Mouse (Mus musculus): Measurements from ENCODE around the gene Ints12. TPM values are rescaled to one million over a fixed set of nuclear protein-coding genes. Genes with fewer than 3 reads are reported as not detected.
A peak's percentile ranks its signal among the peaks of the same experiment; 100 is the strongest.

The Ints12 gene
- polyA plus RNA-seq (2012; rRNA removed) = 3.2 and 3.8 TPM in 2 replicates

DNA sequence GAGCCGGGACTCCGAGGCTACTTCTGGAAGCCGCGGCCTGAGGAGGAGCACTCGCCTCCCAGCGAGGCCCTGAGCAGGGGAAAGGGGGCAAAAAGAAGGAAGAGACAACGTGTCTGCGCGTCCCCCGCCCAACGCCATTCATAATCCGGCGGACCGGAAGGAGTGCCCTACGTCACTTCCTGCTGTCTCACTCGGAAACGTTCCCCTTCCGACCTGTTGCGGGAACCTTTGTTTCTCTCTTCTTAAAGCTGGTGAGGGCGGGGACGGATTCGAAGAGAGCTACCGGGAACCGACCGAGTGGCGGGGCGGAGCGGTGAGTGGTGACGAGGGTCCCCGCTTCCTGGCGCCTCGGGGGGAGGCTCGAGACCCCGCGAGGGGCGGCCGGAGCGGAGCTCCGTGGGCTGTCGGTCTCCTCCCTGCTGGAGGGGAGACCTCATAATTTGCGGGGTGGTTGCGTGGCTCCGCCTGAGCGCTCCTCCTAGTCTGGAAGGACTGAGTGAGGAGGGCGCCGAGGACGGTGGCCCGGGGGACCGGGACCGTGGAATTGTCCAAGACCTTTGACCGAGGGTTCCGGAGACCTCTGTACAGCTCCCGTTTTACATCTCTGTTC, at the start of gene Ints12, which contains the start of gene Gstcd:
TSS of gene Ints12 (plus strand) at position 177 of the 610 bp plus-strand sequence.
TSS of gene Gstcd (minus strand) at position 370 of the 610 bp plus-strand sequence.
- peak; percentile 84 to 91 for DNase-seq (ENCODE audit: low read depth in 1 of 2, low spot score in 2 of 2)
- Histone ChIP-seq H3K4me1 (ENCODE audit: control insufficient read depth, insufficient read depth, insufficient read length) (peaks cover 3% of the 10 kb centered on the region; the same call in 1 of the 2 replicates), H3K4me3 (ENCODE audit: extremely low read depth, insufficient read depth, insufficient read length) (peak within 1 kb of the TSS; percentile 95), H3K27me3 (ENCODE audit: control insufficient read depth, insufficient read depth, low read length) (no peaks in the 10 kb centered on the region), H3K27ac (ENCODE audit: insufficient read depth, low read length) (peak within 1 kb of the TSS; percentile 92), H3K36me3 (ENCODE audit: control insufficient read depth, insufficient read depth, low read length) (no peaks in the 10 kb centered on the region)
- TF ChIP-seq CTCF (IDR thresholded peaks at IDR 0.05; ENCODE audit: extremely low read depth, insufficient read depth, insufficient read length, insufficient replicate concordance) (no peak), POLR2A (IDR thresholded peaks at IDR 0.05; ENCODE audit: low read depth, low read length) (peak; percentile 73)
- WGBS = under 1% methylated on average over 51 of the region's 53 CpGs

DNA sequence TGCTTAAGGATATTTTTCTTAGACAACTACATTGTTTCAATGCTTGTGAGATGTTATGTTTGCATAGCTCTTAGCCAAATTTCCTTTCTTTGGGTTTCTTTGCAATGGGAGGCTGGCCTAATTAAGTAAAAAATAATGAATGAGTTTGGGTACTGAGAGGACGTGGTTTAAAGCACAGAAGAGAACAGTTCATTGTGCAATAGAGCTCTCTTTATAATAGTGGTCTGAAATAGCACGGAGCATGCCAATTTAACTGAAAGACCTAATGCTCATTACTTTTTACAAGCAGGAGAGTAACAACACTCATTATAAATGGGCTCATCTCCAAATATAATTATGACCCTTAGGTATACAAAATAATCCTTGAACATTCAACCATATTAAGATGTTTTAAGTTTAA, 39.6 kb upstream of the Ints12 start:
- Histone ChIP-seq H3K27me3 (ENCODE audit: control insufficient read depth, insufficient read depth, low read length) (no peaks in the 10 kb centered on the region), H3K27ac (ENCODE audit: insufficient read depth, low read length) (no peak overlapping the region), H3K36me3 (ENCODE audit: control insufficient read depth, insufficient read depth, low read length) (no peaks in the 10 kb centered on the region), H3K4me1 (ENCODE audit: control insufficient read depth, insufficient read depth, insufficient read length) (no peaks in the 10 kb centered on the region), H3K4me3 (ENCODE audit: extremely low read depth, insufficient read depth, insufficient read length) (no peak overlapping the region)
- no peak for DNase-seq (ENCODE audit: low read depth in 1 of 2, low spot score in 2 of 2)
- 91% methylated on average over 2 of the region's 2 CpGs for WGBS
- TF ChIP-seq CTCF (IDR thresholded peaks at IDR 0.05; ENCODE audit: extremely low read depth, insufficient read depth, insufficient read length, insufficient replicate concordance) = no peak
- TF ChIP-seq POLR2A (IDR thresholded peaks at IDR 0.05; ENCODE audit: low read depth, low read length) = no peak

DNA sequence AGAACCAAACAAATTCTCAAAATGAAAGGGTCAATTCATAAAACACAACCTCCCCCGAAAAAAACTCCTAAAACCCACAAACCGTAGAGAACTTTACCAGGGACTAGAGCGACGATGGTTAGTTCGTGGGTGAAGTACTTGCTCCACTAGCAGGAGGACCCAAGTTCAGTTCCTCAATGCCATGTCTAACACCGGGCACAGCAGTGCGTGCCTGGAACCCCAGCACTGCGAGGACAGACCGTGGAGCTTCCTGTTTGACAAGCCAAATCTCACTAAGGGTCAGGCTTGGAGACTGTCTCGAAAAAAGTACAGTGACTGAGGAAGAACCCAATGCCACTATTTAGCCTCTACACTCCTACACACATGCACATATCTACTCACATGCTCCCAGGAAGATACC, 16.1 kb upstream of the Ints12 start:
- no peak for DNase-seq (ENCODE audit: low read depth in 1 of 2, low spot score in 2 of 2)
- H3K27me3 ChIP-seq (ENCODE audit: control insufficient read depth, insufficient read depth, low read length) = no peaks in the 10 kb centered on the region
- no peak for TF ChIP-seq POLR2A (IDR thresholded peaks at IDR 0.05; ENCODE audit: low read depth, low read length)
- TF ChIP-seq CTCF (IDR thresholded peaks at IDR 0.05; ENCODE audit: extremely low read depth, insufficient read depth, insufficient read length, insufficient replicate concordance) = no peak

DNA sequence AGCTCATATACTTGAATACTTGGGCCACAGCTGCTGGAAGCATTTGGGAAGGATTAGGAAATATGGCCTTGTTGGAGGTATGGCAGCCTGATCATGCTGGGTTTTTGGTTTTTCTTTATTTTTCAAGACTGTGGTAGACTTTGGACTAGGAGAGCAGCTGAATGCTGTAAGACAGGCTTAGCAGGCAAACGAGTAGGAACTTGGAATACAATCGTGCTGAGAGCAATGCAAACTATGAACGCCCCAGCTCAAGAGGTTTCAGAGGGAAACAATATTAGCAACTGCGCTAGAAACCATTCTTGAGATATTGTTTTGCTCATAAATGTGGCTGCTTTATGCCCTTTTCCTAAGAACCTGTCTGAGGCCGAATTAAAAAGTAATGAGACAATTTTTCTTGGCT, 8.9 kb upstream of the Ints12 start:
- H3K36me3 ChIP-seq (ENCODE audit: control insufficient read depth, insufficient read depth, low read length) = peaks cover 10% of the 10 kb centered on the region
- H3K4me3 ChIP-seq (ENCODE audit: extremely low read depth, insufficient read depth, insufficient read length) = no peak overlapping the region
- H3K27ac ChIP-seq (ENCODE audit: insufficient read depth, low read length) = no peak overlapping the region
- TF ChIP-seq CTCF (IDR thresholded peaks at IDR 0.05; ENCODE audit: extremely low read depth, insufficient read depth, insufficient read length, insufficient replicate concordance) (no peak), POLR2A (IDR thresholded peaks at IDR 0.05; ENCODE audit: low read depth, low read length) (no peak)
- no peak for DNase-seq (ENCODE audit: low read depth in 1 of 2, low spot score in 2 of 2)
- no peaks in the 10 kb centered on the region for H3K4me1 ChIP-seq (ENCODE audit: control insufficient read depth, insufficient read depth, insufficient read length)
- no peaks in the 10 kb centered on the region for H3K27me3 ChIP-seq (ENCODE audit: control insufficient read depth, insufficient read depth, low read length)
- 94% methylated on average over 5 of the region's 5 CpGs for WGBS

More for the DNA sequence above, 16.1 kb upstream of the Ints12 start:
- no peak overlapping the region for H3K27ac ChIP-seq (ENCODE audit: insufficient read depth, low read length)
- WGBS = 73% methylated on average over 10 of the region's 10 CpGs
- H3K4me1 ChIP-seq (ENCODE audit: control insufficient read depth, insufficient read depth, insufficient read length) = no peaks in the 10 kb centered on the region
- peaks cover 2% of the 10 kb centered on the region; the same call in 1 of the 2 replicates for H3K36me3 ChIP-seq (ENCODE audit: control insufficient read depth, insufficient read depth, low read length)
- H3K4me3 ChIP-seq (ENCODE audit: extremely low read depth, insufficient read depth, insufficient read length) = no peak overlapping the region

DNA sequence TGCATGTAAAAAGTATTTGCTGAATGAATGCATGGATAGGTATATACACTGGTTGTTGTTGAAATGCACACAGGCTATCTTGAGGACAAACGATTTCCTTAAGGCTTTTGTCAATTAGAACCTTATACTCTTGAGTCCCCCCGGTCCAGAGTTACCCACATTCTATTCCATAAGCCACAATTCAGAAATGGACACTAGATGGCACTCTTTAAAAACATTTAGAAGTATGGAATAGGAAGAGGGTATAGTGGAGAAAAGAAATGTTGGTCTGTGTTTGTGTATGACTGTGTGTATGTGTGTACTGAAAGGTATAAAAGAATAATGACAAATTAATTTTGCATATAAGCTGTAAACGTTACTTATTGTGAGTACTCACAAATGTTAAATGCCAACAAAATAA, 5.8 kb upstream of the Ints12 start:
- 45% methylated on average over 3 of the region's 3 CpGs for WGBS
- peak in 1 of 2 experiments; percentile 29 for DNase-seq (ENCODE audit: low read depth in 1 of 2, low spot score in 2 of 2)
- peaks cover 10% of the 10 kb centered on the region for H3K36me3 ChIP-seq (ENCODE audit: control insufficient read depth, insufficient read depth, low read length)
- H3K27me3 ChIP-seq (ENCODE audit: control insufficient read depth, insufficient read depth, low read length) = no peaks in the 10 kb centered on the region
- no peaks in the 10 kb centered on the region; the same call in 1 of the 2 replicates for H3K4me1 ChIP-seq (ENCODE audit: control insufficient read depth, insufficient read depth, insufficient read length)
- H3K4me3 ChIP-seq (ENCODE audit: extremely low read depth, insufficient read depth, insufficient read length) = no peak overlapping the region
- 0 out of 2 replicates have a peak, but pooled peaks have one; percentile 5 for TF ChIP-seq CTCF (IDR thresholded peaks at IDR 0.05; ENCODE audit: extremely low read depth, insufficient read depth, insufficient read length, insufficient replicate concordance)
- no peak for TF ChIP-seq POLR2A (IDR thresholded peaks at IDR 0.05; ENCODE audit: low read depth, low read length)
- no peak overlapping the region for H3K27ac ChIP-seq (ENCODE audit: insufficient read depth, low read length)

DNA sequence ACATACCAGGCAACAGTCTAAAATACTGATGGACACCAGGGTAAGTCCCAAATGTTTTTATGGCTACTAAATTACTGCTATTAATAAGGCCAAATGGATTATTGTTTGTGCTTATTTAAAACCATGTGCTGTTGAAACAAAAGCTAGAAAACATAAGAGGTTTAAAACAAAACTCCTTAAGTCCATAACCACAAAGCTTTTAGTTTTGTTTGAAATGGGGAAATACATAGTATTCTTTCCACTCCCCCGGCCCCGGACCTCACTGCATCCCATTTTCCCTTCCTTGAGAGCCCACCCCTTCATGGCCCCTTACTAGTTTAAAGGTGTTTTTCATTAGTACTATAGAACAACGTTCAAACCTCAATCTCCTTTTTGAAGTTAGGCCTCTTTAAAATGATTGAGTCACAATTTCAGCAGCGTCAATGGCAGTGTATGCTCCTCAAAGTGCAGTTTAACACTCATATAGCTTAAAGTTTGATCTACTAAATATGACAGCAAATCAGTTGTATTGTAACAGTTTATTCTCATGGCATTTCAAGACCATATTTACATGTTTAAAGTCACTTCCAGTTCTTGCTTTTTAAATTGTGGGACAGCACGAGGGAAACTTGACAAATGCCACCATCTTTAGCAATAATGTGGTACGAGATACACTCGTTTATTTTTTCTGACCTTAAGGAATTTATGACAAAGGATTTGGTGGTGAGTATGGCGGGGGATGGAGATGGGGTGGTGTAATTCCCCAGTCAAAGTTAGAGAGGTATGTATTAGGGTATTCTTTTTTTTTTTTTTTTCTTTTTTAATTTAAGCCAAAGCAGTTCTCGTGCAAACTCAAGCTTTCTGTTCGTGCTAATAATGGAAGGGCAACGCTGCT, 1.2 kb upstream of the Ints12 start:
- peaks cover 3% of the 10 kb centered on the region; the same call in 1 of the 2 replicates for H3K4me1 ChIP-seq (ENCODE audit: control insufficient read depth, insufficient read depth, insufficient read length)
- H3K4me3 ChIP-seq (ENCODE audit: extremely low read depth, insufficient read depth, insufficient read length) = peak overlapping the region; percentile 95
- 2% methylated on average over 11 of the region's 11 CpGs for WGBS
- no peak overlapping the region for H3K27ac ChIP-seq (ENCODE audit: insufficient read depth, low read length)
- DNase-seq (ENCODE audit: low read depth in 1 of 2, low spot score in 2 of 2) = no peak
- no peaks in the 10 kb centered on the region for H3K36me3 ChIP-seq (ENCODE audit: control insufficient read depth, insufficient read depth, low read length)
- no peak for TF ChIP-seq CTCF (IDR thresholded peaks at IDR 0.05; ENCODE audit: extremely low read depth, insufficient read depth, insufficient read length, insufficient replicate concordance)
- no peak for TF ChIP-seq POLR2A (IDR thresholded peaks at IDR 0.05; ENCODE audit: low read depth, low read length)
- no peaks in the 10 kb centered on the region for H3K27me3 ChIP-seq (ENCODE audit: control insufficient read depth, insufficient read depth, low read length)

All from spleen, adult 2 months (tissue).